Mouse (Mus musculus) left cerebral cortex, postnatal 14 days (tissue): ENCODE results near the gene Mgat4b. TPM values are rescaled to one million over a fixed set of nuclear protein-coding genes. Genes with fewer than 3 reads are reported as not detected.

ENCODE experiments used
- DNase-seq, 2 experiments: peaks; one replicate each; pipeline ENCODE4 v3.0.0; 2021 to 2022; ENCODE audit warnings: low spot score in 2 of 2, mixed read lengths in 1 of 2
- intact Hi-C: fragments of 180-260 bp; cut with DNase I; formaldehyde crosslinking; loops from one replicate; pipeline ENCODE4 v1.15.1; 2025
- total RNA-seq, 2 experiments: library from RNA; stranded (reverse); gene quantifications; 2 replicates each; pipeline ENCODE4 v1.2.3; 2021

Gene Mgat4b
- total RNA-seq, 2 experiments from 2014 or later, result 97.3 to 100 TPM

DNA sequence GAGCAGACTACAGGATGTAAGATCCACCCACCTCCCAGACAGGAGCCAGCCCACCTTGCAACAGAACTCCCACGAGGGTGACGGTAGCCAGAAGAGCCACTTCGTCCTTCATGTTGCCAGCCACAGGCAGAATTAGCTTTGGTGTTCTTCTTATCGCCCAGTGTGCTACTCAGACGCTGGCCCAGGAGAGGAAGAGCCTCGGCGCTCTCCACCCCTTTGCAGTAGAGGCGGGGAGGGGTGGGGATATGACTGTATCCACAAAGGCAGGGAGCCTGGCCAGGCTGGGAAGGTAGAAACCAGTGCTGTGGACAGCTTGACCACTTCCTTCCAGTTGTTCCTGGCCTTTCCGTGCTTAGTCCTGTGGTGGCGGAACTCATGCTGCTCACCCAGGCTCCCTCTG lies 27.6 kb downstream of the Mgat4b start, which contains the start of gene Ltc4s:
Ltc4s (minus strand) TSS at position 293 of the 400 bp plus-strand sequence.
- intact Hi-C loops, result loop anchor here (5.0 kb wide), 2 partner anchors 54 to 124 kb away; partner anchors contain the start of gene Maml1

GRCm38 (mm10) chr11:50238821-50239791 lies 28.4 kb downstream of the Mgat4b start:
- intact Hi-C loops, result loop anchor here (5.0 kb wide), 2 partner anchors 53 to 123 kb away; partner anchors contain the start of gene Maml1

More for the DNA sequence above, 27.6 kb downstream of the Mgat4b start, which contains the start of gene Ltc4s:
- DNase-seq, result no peak

GRCm38 (mm10) chr11:50240235-50240911 lies 29.7 kb downstream of the Mgat4b start:
- intact Hi-C loops, result no loop called here
- peak in 1 of 2 experiments; percentile 43 for DNase-seq

More at GRCm38 (mm10) chr11:50238821-50239791, 28.4 kb downstream of the Mgat4b start:
- no peak for DNase-seq

GRCm38 (mm10) chr11:50243926-50244325 lies 33.2 kb downstream of the Mgat4b start:
- no peak for DNase-seq
- intact Hi-C loops, result no loop called here

DNA sequence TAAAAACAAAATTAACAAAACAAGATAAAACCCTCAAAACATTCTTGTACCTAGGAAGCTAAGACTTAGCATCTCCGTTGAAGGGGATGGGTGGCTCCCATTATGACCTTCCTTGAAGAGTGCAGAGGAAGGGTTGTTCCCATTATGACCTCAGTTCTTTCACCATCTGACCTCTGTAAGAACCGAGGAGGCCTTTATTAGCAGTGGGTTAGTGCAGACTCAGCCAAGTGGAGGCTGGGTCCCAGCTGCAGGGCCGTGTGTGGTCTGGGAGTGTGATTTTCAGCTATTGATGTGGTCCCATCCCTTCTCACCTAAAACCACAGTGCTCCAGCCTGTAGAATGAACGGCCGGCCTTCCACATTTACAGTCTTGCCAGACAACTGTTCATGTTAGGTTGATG lies 34.6 kb downstream of the Mgat4b start:
- intact Hi-C loops, result no loop called here
- no peak for DNase-seq

- intact Hi-C loops, result no loop called here
- DNase-seq, result no peak
Measured at GRCm38 (mm10) chr11:50248473-50249171, 37.9 kb downstream of the Mgat4b start.

- no peak for DNase-seq
- intact Hi-C loops, result no loop called here
Measured at GRCm38 (mm10) chr11:50252166-50252565, 41.5 kb downstream of the Mgat4b start.

GRCm38 (mm10) chr11:50252684-50253265 lies 42.1 kb downstream of the Mgat4b start:
- intact Hi-C loops, result no loop called here
- DNase-seq, result no peak

- intact Hi-C loops, result no loop called here
- peak in 1 of 2 experiments; percentile 49 for DNase-seq
Measured at GRCm38 (mm10) chr11:50253393-50253792, 42.7 kb downstream of the Mgat4b start.

GRCm38 (mm10) chr11:50254010-50254580 lies 43.4 kb downstream of the Mgat4b start:
- intact Hi-C loops, result no loop called here
- DNase-seq, result peak; percentile 84 to 94

- no peak for DNase-seq
- intact Hi-C loops, result no loop called here
Measured at GRCm38 (mm10) chr11:50256615-50257014, 45.9 kb downstream of the Mgat4b start.

GRCm38 (mm10) chr11:50258310-50258709 lies 47.6 kb downstream of the Mgat4b start:
- intact Hi-C loops, result no loop called here
- peak in 1 of 2 experiments; percentile 33 for DNase-seq

DNA sequence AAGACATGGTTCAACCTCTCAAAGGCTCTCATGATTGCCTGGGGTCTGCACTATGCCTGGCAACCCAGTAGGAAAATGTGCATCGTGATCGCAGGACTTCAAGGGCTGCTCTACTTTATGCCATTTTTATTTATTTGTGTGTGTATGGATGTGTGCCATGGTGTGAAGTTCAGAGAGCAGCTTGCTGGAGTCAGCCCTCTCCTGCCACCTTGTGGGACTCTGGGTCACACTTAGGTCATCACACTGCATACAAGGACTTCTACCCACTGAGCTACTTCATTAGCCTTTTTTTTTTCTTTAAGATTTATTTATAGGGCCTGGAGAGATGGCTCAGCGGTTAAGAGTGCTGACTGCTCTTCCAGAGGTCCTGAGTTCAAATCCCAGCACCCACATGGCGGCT lies 51.3 kb downstream of the Mgat4b start:
- intact Hi-C loops, result no loop called here
- DNase-seq, result peak in 1 of 2 experiments; percentile 37

DNA sequence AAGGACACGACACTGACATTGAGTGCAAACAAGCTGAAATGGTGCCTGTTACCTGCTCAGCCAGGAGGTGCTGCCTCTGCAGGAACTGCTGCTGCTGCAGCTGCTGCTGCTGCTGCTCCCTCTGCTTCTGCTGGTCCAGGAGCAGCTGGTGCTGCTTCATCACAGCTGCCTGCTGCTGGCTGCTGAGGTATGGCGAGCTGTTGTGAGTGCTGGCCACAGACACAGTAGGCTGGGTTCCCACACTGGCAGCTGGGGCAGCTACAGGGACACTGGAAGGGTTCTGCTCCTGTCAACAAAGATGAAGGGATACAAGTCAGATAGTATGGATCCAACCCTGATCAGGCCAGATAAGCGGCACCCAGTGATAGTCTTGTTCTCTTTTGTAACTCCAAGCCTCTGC lies 52.5 kb downstream of the Mgat4b start:
- DNase-seq, result no peak
- intact Hi-C loops, result no loop called here

DNA sequence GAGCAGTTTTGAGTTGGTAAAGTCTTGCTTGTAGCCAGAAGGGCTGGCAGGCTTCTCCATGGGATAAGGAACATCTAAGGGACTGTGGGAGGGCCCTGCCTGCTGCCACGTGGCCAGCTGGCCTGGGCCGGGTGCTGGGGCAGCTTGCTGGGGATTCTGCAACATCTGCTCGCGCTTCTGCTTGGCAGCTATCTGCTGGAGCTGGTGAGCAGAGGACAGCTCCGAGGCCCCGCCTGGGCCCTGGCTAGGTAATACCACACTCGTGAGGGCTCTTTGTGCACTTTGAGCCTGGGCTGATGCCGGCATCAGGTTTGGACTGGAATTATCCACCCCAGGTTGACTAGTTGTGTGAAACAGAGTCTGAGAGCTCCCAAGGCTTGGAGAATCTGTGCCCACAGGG lies 55.2 kb downstream of the Mgat4b start:
- intact Hi-C loops, result no loop called here

GRCm38 (mm10) chr11:50266997-50267396 lies 56.3 kb downstream of the Mgat4b start:
- intact Hi-C loops, result no loop called here
- DNase-seq, result no peak

More for the DNA sequence above, 55.2 kb downstream of the Mgat4b start:
- DNase-seq, result no peak

DNA sequence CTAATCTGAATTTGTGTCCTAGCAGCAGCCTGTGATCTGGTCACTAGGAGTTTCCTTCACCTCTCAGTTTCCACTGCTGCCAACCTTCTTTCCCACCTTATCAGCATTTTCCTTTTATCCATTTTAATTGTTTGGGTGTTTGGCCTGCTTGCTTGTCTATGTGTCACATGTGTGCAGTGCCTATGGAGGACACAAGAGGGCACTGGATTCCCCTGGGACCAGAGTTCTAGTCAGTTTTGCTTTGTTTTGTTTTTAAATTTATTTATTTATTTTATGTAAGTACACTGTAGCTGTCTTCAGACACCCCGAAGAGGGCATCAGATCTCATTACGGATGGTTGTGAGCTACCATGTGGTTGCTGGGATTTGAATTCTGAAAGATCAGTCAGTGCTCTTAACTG lies 58.5 kb downstream of the Mgat4b start:
- DNase-seq, result no peak
- intact Hi-C loops, result no loop called here

DNA sequence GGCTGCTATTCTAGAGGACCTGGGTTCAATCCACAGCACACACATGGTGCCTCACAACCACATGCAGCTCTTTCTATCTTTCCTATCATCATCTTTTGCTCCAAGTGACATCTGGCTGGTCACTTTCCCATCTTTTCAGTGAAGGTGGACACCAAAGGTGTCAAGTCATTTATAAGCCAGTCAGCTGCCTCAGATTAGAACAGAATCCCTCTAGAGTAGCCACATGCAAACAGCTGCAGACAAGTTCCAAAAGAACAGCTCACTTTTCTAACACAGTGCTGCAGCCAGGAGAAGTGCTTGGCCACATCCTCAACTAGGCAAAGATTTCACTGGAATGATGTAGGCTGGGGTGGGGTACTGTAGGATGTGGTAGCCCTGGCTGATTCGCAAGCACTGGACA lies 59.2 kb downstream of the Mgat4b start:
- no peak for DNase-seq
- intact Hi-C loops, result no loop called here

GRCm38 (mm10) chr11:50272819-50273218 lies 62.1 kb downstream of the Mgat4b start:
- intact Hi-C loops, result no loop called here

More at GRCm38 (mm10) chr11:50272819-50273218, 62.1 kb downstream of the Mgat4b start:
- DNase-seq, result no peak
